Mouse (Mus musculus) midbrain, embryonic 10.5 days (tissue): ENCODE measurements at regions not wholly inside any gene's neighbourhood (a gene's known extent, or its start where the extent isn't known, plus 50 kb on each side); places are given as distances from the start of the nearest gene placed in this dataset.

Source experiments
- DNase-seq: peaks from one replicate; pipeline ENCODE4 v3.0.0-alpha.2; 2017; ENCODE audit warnings: low spot score
- H3K27ac ChIP-seq: fragments of 300-500 bp; sonication (generic); replicated peaks from 2 replicates; pipeline ENCODE4 v1.5.1; 2016; ENCODE audit warnings: mild to moderate bottlenecking
- H3K27me3 ChIP-seq: fragments of 300-500 bp; sonication (generic); 2 replicates; pipeline ENCODE4 v1.6.1; 2016; ENCODE audit warnings: low read depth, mild to moderate bottlenecking; ENCODE audit not compliant: poor library complexity, severe bottlenecking
- H3K36me3 ChIP-seq: fragments of 300-500 bp; sonication (generic); 2 replicates; pipeline ENCODE4 v1.6.1; 2016; ENCODE audit warnings: mild to moderate bottlenecking, moderate library complexity
- H3K4me1 ChIP-seq: fragments of 300-500 bp; sonication (generic); 2 replicates; pipeline ENCODE4 v1.6.1; 2016
- H3K4me3 ChIP-seq: fragments of 300-500 bp; sonication (generic); 2 replicates; pipeline ENCODE4 v1.5.1; 2016; ENCODE audit warnings: mild to moderate bottlenecking, moderate library complexity
- H3K9me3 ChIP-seq: fragments of 300-500 bp; sonication (generic); replicated peaks from 2 replicates; pipeline ENCODE4 v1.6.1; 2016; ENCODE audit warnings: mild to moderate bottlenecking
- WGBS: fragments of 180-500 bp; shearing (Covaris S2); methylation state at CpG from one replicate; pipeline ENCODE4 v1.1.7; 2016; 5-methylcytosine and 5-hydroxymethylcytosine counted together

DNA sequence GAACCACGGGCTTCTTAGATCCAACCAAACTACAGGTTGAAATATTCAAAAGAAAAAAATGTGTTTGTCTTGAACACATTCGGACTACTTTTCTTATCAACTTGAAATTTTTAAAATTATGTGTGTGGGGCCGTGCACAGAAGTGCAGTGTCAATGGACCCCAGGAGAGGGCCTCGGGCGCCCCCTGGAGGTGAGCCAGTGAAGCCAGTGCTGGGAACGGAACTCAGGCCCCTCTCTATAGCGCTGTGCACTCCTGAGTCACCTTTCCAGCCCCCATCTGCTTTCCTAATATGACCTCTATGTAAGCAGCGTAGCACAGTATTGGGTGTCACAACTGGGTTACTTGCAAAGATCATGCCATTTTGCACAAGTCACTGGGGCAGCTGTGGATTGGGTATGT lies 61.9 kb upstream of the Slc22a12 start:
- no peak overlapping the region for H3K4me3 ChIP-seq
- no peak for DNase-seq
- H3K36me3 ChIP-seq, result no peaks in the 10 kb centered on the region
- 58% methylated on average over 8 of the region's 8 CpGs for WGBS
- no peak overlapping the region for H3K27ac ChIP-seq
- H3K27me3 ChIP-seq, result peaks cover 11% of the 10 kb centered on the region; the same call in 1 of the 2 replicates
- H3K4me1 ChIP-seq, result peaks cover 15% of the 10 kb centered on the region
- H3K9me3 ChIP-seq, result no peaks in the 10 kb centered on the region

DNA sequence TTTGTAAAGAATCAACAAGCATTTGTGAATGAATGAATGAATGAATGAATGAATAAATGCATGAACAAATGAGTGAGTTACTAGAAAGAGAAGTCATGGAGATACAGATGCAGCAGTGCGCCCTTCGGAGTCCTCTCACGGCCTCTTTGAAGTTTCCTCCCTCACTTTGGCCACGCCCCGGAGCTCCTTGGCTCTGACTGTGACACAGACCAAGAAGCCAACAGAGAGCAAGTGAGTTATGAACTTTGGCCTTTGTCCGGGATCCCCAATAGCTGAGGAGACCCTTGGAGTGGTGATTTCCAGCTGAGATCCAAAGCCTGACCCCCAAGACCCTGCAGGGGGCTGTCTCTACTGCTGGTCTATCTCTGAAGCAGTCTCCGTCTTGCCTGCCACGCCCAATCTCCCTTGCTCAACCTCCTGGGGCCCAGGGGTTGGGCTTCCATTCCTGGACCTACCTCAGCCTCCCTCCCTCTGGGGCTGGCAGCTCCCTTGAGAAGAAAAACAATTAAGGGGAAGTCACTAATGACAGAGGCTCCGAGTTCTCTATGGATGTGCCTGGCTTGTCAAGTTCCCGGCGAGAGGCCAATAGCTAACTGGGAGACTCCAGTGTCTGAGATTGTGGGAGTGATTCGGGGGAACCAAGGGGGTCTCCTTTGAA lies 58.2 kb upstream of the Slc22a12 start:
- Histone ChIP-seq H3K4me1 (peaks cover 11% of the 10 kb centered on the region), H3K36me3 (no peaks in the 10 kb centered on the region), H3K27me3 (peaks cover 11% of the 10 kb centered on the region; the same call in 1 of the 2 replicates), H3K4me3 (no peak overlapping the region), H3K27ac (no peak overlapping the region), H3K9me3 (no peaks in the 10 kb centered on the region)
- DNase-seq, result no peak
- WGBS, result 51% methylated on average over 12 of the region's 12 CpGs

DNA sequence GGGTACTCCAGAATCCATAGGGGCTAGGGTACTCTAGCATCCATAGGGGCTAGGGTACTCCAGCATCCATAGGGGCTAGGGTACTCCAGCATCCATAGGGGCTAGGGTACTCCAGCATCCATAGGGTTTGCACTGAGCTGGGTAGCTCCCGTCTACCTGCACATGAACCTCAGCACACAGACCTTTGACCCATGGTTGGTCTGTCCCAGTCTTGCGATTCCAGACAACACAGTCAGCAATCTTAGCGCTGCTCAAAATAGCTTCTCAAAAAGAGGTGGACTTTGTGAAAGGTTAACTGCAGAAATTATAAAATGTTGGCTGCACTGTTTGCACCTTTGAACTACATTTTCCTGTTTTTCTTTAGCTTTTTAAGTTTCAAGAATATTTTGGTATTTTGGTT lies 56.4 kb upstream of the Slc22a12 start:
- Histone ChIP-seq H3K9me3 (no peaks in the 10 kb centered on the region), H3K36me3 (no peaks in the 10 kb centered on the region), H3K4me3 (no peak overlapping the region), H3K27me3 (peaks cover 13% of the 10 kb centered on the region; the same call in 1 of the 2 replicates), H3K27ac (no peak overlapping the region), H3K4me1 (peaks cover 20% of the 10 kb centered on the region)
- no peak for DNase-seq
- WGBS, result 92% methylated on average over 3 of the region's 3 CpGs

DNA sequence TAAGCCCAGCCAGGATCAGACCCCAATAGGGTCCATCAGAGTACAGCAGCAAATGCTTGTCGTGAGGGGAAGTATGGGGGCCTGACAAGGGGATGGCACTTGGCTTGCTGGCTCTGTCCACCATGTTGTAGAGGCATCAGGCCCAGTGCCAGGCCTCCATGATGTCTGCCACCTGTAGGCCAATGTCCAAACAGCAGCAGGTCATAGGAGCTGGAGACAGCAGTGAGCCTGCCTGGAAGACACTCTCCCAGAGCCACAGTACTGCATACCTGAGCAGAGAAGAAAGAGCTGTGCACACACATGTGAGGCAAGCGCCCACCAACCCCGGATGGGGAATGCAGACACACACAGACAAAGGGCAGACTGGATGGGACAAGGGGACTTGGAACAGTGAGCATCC lies 55.4 kb upstream of the Slc22a12 start:
- WGBS, result 91% methylated on average over 3 of the region's 3 CpGs
- H3K9me3 ChIP-seq, result no peaks in the 10 kb centered on the region

DNA sequence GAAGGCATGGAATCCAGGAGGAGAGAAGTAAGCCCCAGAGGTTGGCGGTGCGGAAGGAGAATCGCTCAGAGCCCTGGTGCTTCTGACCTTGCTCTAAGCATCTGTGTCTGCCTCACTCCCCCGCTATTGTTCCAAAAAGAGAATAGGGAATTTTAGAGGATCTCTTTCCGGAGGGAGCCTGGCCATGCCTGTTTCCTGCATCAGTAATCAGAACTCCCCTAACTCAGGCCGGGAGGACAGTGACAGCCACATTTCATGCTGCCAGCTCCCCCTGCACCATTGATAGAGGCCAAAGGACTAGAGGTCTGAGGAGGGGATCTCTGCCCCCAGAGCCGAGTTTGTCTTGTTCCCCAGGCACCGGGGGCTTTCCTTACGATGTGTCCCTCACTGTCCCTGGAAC lies 53.0 kb upstream of the Slc22a12 start:
- H3K9me3 ChIP-seq, result no peaks in the 10 kb centered on the region
- peaks cover 11% of the 10 kb centered on the region for H3K4me1 ChIP-seq
- H3K27me3 ChIP-seq, result 0 out of 2 replicates have a peak, but pooled peaks cover 4% of the 10 kb centered on the region
- H3K27ac ChIP-seq, result peak overlapping the region; percentile 56
- H3K4me3 ChIP-seq, result no peak overlapping the region
- DNase-seq, result no peak
- H3K36me3 ChIP-seq, result no peaks in the 10 kb centered on the region
- WGBS, result 57% methylated on average over 9 of the region's 9 CpGs

More for the DNA sequence above, 55.4 kb upstream of the Slc22a12 start:
- no peaks in the 10 kb centered on the region for H3K36me3 ChIP-seq
- DNase-seq, result no peak
- peaks cover 15% of the 10 kb centered on the region; the same call in 1 of the 2 replicates for H3K27me3 ChIP-seq
- no peak overlapping the region for H3K4me3 ChIP-seq
- H3K27ac ChIP-seq, result no peak overlapping the region
- H3K4me1 ChIP-seq, result peaks cover 20% of the 10 kb centered on the region
